Mouse (Mus musculus) heart, adult 2 months (tissue): ENCODE results near the gene Crtc3.

Experiments used
- CTCF ChIP-seq: fragments of 200-600 bp; IDR thresholded peaks from 2 replicates; pipeline ENCODE4 v1.8.1; 2022; ENCODE audit warnings: antibody characterized with exemption, mild to moderate bottlenecking, moderate library complexity
- POLR2A ChIP-seq: fragments of 200-500 bp; IDR thresholded peaks from 2 replicates; pipeline ENCODE4 v1.6.1; 2011; ENCODE audit warnings: mild to moderate bottlenecking, low read depth, low read length, control low read depth; ENCODE audit not compliant: insufficient read depth

DNA sequence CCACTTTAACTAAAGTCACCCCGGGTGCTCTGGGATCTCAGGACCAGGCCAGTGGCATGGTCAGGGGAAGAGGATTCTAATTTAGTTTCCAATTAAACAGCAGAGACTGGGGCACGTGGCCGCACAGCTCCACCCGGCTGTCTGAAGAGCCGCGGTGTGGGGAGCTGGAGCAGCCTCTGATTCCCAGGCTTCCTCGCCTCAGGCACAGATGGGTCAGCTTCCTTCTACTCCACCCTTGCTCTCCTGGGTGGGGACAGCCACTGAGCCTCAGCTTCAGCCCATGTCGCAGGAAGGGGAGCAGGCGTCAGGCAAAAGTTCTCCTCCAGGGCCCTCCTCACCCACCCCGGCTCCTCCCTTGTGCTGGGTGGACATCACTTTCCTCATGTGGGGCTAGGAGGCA lies 101.0 kb downstream of the Crtc3 start:
- TF ChIP-seq CTCF = no peak
- TF ChIP-seq POLR2A = no peak
